Mouse (Mus musculus): ENCODE measurements around the gene Atl1.

DNA sequence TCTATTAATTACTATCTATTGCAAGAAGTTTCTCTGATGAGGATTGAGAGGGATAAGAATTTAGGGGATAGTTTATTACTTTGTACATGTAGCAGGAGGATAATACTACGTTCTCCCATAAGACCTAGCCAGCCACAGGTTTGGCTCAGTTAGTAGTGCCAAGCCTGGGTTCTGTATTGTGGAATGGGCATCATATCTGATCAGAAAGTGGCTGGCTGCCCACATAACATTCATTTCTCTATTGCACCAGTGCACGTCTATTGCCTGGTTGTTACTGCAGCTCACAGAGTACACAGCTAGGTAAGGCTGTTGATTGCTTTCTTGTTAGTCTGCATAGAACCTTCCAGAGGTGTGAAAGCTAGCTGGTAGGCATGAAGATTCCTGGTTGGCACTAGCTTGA lies 25.5 kb downstream of the Atl1 start:
- TF ChIP-seq POLR2A (IDR thresholded peaks at IDR 0.05; ENCODE audit: borderline replicate concordance, insufficient read depth, low read length): no peak
- no peak for TF ChIP-seq CTCF (IDR thresholded peaks at IDR 0.05; ENCODE audit: borderline replicate concordance, insufficient read depth, low read depth, low read length)

All from cerebellum, adult 2 months (tissue).